Mouse (Mus musculus) gastrocnemius, postnatal 14 days (tissue): ENCODE results near the gene Timm23. TPM values are rescaled to one million over a fixed set of nuclear protein-coding genes. Genes with fewer than 3 reads are reported as not detected.
"Not testable (repeated sequence)": the region's sequence is repeated elsewhere in the genome, so short reads cannot be mapped to it uniquely, and the experiment has no call there.

Source experiments
- DNase-seq: peaks from one replicate; pipeline ENCODE4 v3.0.0; 2021; ENCODE audit warnings: mixed read lengths
- intact Hi-C: fragments of 180-260 bp; cut with DNase I; formaldehyde crosslinking; loops from one replicate; pipeline ENCODE4 v1.15.1; 2025; ENCODE audit warnings: low total_unique reads
- long read RNA-seq, 2 experiments: library from polyadenylated mRNA; stranded (forward); transcript quantifications; one replicate each; pipeline ENCODE4 v2.0.0; 2021
- total RNA-seq, 2 experiments: library from RNA; stranded (reverse); gene quantifications; 2 replicates each; pipeline ENCODE4 v1.2.3; 2021

Timm23 gene
- total RNA-seq = 100 to 1,000 TPM; 145 to 160 TPM
- long read RNA-seq, experiment 1, transcript Timm23-201 (7 exons, 1,173 nt) = major isoform, 291 of 301 reads
- long read RNA-seq, experiment 1, partial matches to known transcripts = 2 of 301 reads
- long read RNA-seq, experiment 1, other reads (novel, unspliced or antisense) = 7 of 301 reads
- long read RNA-seq, experiment 2, transcript Timm23-201 (7 exons, 1,173 nt) = major isoform, 264 of 282 reads
- long read RNA-seq, experiment 2, partial matches to known transcripts = 3 of 282 reads
- long read RNA-seq, experiment 2, other reads (novel, unspliced or antisense) = 14 of 282 reads

DNA sequence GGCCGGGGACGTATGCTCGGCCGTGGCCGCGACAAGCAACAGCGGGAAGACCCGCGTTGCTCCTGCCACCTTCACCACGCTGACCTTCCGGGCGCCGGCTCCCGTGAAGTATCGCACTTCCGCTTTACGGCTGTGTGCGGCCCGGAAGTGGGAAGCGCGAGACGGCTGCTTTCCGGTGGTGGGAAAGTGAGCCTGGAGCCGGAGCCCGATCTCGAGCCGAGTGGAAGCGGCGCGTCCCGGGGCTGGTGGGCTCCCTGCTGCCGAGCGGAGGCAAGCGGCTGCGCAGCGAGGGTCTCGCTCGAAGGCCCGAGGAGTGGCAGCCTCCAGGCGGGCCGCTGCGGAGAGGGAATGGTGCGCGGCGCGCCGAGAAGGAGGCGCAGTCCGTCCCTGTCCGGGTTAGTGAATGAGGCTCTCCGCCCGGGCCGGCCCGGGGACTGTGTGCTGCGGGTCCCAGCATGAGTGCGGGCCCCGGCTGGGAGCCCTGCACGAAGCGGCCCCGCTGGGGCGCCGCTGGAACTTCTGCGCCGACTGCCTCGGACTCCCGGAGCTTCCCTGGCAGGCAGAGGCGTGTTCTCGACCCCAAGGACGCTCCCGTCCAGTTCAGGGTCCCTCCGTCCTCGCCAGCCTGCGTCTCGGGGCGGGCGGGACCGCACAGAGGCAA lies at the start of gene Timm23, which contains the start of gene Parg:
Timm23 (minus strand) TSS at position 108 of the 661 bp plus-strand sequence.
Parg (plus strand) TSS at position 159 of the 661 bp plus-strand sequence.
- peak; percentile 91 for DNase-seq
- intact Hi-C loops = no loop called here

DNA sequence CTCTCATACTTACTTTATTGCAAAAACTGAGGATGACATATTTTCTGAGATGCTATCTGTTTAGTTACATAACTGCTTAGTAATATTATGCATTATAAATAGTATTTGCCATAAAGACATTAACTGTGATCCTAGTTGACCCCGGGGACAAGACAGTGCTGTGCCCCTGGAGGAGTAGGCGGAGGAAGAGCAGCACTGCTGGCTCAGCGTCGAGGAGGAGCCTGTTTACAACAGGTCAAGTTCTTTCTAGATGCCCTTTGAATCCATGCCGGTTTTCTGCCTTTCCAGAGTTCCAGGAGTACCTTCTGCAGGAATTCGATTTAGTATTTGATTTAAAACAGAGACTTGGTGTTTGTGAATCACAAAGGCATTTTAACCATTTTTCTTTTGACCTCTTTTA lies 47.9 kb upstream of the Timm23 start:
- no peak for DNase-seq
- intact Hi-C loops = no loop called here

DNA sequence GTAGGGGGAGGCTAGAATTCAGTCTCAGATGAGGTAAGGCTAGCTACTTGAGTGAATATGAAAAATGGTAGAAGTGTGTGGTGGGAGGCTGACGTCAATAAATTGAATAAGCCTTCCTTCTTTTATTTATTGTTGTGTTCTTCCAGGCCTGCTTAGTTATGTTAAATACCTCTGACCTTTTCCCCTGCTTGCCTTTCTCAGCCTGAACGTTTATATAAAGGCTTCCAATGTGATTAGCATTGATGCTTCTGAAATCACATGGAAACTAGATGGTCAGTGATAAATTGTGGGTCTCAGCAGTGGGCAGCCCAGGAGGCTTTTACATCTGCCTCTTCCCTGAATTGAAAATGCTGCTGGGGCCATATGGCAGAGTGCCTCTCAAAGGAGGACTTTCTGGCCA lies 44.3 kb upstream of the Timm23 start:
- intact Hi-C loops = no loop called here
- DNase-seq = no peak

DNA sequence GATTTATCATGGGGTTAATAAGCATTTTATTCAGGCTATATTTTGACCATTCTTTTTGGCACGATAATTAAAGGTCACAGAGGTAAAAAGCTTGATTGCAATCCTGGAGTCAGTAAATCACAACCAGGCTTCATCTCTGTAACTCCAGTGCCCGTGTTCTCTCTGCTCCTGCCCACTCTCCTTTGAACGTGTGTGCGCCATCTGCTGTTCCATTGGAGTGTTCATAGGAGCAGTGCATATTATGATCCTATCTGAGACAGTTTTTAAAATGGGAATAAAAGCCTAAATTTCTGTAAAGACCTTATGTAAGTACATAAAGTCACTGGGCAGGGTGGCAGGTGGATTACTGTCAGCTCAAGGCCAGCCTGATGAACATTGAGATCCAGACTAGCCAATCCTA lies 40.7 kb upstream of the Timm23 start:
- intact Hi-C loops = no loop called here
- DNase-seq = no peak

DNA sequence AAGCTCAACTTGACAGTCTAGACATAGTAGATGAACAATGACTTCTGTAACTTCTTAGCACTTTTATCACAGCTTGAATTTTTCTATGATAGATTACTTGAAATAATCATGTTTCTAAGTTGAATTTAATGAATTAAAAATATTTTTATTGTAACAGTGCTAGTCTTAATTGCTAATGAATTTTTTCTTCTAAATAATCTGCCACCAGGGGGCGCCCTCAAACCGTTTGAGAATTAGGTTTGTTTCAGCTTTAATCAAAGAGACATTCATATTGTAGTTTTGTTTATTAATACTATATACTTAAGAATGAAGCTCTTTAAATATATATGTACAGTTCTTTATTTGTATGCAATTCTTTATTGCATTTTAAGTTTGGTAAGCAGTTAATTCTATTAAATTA lies 27.3 kb upstream of the Timm23 start:
- DNase-seq = peak; percentile 30
- intact Hi-C loops = loop anchor here (5.0 kb wide), 1 partner anchor 248 kb away; no protein-coding TSS in a partner anchor

DNA sequence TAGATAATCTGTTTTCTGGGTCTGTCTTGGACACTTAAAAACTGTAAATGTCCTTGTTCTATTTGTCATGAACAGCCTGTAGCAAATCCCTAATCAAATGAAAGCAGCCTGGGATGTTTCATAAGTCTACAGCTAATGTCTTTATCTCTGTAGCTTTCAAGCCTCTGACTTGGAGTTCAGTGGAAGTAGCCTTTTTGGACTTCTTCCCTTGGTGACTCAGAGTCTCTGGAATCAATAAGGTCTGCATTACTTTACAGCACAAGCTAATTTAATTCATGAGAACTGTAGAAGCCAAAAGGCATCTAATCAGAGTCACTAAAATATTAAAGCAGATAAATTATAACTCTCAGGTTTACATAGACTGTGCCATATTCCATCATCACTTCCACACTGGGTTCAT lies 24.9 kb upstream of the Timm23 start:
- intact Hi-C loops = loop anchor here (5.0 kb wide), 1 partner anchor 251 kb away; no protein-coding TSS in a partner anchor
- no peak for DNase-seq

DNA sequence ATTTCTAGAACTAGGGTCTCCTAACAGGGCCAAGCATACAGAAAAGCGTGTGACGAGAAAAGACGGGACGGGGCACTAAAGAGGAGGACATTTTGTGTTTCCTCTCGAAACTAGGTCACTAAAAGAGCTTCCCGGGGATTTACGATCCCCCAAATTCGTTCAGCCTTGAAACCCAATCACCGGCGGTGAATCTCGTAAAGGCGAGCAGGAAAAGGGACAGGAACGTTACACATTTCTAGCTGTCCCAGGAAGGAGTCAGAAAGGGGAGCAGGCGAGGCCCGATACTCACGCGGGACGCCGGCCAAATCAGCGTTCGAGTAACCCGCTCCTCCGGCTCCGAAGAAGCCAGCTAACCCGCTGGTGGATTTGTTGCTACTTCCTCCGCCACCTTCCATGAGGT lies 344 bp downstream of the Timm23 start:
- intact Hi-C loops = no loop called here
- DNase-seq = no peak

DNA sequence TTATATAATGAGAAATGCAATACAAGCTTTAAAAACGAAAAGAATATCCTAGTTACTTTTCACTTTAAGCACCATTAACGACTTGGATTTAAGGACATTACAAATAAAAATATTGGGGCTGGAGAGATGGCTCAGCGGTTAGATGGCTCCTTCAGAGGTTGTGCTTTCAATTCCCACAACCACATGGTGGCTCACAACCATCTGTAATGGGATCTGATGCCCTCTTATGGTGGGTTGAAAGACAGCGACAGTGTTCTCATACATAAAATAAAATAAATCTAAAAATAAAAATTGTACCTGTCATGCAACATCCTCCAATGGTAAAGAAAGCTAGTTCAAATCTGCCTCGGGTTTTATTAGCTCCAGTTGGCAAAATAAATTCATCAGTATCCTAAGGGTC lies 8.1 kb downstream of the Timm23 start:
- DNase-seq, intact Hi-C loops: not testable (repeated sequence)

DNA sequence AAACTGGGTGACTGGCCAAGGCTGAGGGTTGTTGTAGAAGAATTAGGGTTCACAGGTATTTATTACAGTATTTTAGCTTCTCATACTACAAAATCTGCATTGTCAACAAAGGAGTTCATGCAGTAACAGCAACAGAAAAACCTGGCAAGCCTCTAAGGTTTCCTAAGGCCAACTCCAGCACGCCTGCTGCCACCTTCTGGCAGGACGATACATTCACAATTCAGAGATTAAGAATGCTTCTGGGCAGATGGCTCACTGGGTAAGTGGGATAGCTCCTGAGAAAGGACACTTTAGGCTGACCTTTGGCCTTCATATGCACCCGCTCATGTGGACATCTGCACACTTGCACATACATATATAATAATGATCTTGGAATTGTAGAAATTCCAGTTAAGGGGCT lies 9.3 kb downstream of the Timm23 start:
- intact Hi-C loops = no loop called here
- DNase-seq = peak; percentile 54

DNA sequence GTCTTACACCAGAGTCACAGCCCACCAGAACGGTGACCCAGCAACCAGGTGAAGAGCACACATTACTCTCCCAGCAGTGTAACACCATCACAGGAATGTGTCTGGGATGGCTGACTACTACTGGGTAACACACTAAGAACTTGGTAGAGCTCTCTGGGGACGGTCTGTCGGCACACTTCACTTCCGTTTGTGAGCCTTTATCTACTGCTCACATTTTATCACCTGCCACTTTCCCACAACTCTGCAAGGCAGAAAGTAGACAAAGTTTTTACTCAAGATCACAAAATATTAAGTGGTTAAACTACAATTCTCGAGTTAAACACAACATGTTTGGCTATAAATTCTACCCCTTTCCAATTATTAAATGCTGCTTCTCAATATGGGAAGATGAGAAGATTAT lies 9.8 kb downstream of the Timm23 start:
- intact Hi-C loops = no loop called here
- DNase-seq = no peak

DNA sequence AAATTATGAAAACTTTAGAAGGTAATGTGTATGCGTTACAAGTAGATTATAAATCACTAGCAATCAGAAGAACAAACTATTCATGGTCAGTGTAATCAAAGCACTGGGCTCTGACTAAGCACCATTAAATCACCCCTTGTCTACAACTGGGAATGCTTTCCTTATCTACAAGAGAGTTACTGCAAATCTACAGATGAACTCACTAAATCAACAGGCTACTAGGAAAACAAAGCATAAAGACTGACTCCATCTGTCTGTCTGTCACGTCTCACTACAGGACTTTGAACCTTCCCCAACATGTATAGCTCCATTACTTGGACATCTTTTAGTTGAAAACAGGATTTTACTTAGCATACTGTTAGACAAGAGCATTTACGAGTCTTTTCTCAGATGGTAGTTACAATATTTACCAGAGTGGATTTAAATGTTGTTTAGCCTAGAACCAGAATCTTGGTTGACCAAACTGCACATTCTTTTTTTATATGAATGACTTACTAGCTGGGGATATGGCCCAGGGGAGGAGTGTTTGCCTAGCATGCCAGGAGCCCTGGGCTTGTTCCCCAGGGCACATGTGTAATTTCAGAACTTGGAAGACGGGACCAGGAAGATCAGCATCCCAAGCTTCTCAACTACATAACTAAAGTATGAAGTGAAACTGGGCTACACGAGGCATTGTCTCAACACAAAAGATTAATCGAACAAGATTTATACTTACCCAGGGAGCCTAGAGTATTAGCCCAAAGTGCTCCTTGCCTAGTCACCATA lies 10.9 kb downstream of the Timm23 start:
- no peak for DNase-seq
- intact Hi-C loops = no loop called here

DNA sequence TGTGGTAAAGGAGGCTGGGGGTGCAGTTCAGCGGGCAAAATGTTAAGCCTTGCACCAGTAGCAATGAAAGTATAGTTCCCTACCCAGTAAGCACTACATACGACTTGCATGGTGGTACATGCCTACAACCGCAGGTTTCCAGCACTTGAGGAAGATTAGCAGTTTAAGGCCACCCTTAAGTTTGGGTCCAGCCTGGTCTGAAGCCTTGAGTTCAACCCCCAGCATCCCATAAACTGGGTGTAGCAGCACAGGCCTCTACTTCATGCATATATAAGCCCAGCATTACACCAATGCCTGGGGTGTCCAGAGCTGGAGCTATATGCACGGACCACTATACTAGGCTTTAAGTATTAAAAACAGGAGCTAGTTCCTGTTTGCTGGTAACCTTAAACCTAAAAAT lies 17.9 kb downstream of the Timm23 start:
- no peak for DNase-seq
- intact Hi-C loops = no loop called here

DNA sequence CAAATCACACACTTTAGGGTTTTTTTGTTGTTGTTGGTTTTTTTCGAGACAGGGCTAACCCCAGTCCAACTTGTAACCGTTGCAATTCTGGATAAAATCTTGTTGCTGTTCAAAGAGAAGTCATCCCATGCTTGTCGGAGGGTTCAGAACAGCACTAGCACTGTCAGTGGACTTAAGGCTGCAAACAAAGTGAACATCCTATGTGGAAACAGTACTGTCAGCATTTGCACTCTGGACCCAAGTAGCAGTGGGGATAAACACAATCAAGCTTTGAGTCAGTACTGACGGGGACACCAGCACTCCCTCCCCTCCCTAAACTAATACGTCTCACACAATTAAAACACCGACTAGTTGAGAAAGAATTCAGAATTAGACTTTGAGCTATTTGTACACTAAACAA lies 20.8 kb downstream of the Timm23 start:
- intact Hi-C loops = no loop called here
- DNase-seq = no peak

DNA sequence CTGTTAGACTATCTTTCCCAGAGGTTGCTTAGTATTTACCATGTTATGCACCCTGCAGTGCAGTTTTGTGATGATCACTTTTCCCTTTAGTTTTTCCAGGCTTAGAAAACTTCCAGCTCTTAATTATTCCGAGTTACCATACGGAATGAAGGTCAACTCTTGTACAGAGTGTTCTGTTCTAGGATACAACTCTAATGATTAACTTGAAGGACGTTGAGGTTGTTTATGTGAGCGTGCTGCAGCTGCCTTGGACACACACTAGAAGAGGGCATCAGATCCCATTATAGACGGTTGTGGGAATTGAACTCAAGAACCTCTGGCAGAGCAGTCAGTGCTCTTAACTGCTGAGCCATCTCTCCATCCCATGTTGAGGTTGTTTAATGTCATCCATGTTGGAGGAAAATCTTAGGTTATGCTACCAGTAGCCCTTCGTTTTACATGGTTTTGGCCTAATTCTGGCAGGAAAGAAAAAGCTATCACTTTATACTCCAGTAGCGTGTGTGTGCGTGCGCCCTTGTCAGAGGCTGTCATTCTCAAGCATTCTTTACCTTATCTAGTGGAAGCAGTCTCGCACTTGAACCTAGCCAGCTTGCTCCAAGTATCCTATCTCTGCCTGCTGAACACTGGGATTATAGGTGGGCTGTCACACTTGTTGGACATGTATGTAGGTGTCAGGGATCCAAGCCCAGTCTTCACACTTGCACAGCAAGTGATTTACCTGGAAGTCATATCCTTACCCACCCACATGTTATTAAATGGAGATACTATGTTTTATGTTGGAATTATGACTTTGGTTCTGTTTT lies 22.1 kb downstream of the Timm23 start:
- DNase-seq = no peak
- intact Hi-C loops = no loop called here

DNA sequence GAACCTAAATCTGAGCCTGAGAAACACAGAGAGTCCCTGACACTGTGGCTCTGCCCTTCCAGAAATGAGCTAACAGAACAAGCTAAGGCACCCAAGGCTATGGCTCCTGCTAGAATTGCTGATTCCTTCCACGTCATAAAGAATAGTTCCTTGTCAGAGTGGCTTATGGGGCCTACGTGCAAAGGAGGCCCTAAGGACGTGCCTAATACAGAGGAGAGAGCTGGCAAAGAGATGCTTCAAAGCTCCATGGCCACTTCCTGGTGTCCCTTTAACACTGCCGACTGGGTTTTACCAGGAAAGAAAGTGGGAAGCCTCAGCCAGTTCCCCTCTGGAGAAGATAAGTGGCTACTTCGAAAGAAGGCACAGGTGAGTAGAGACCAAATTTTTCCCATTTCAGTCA lies 25.1 kb downstream of the Timm23 start:
- not testable (repeated sequence) for DNase-seq

DNA sequence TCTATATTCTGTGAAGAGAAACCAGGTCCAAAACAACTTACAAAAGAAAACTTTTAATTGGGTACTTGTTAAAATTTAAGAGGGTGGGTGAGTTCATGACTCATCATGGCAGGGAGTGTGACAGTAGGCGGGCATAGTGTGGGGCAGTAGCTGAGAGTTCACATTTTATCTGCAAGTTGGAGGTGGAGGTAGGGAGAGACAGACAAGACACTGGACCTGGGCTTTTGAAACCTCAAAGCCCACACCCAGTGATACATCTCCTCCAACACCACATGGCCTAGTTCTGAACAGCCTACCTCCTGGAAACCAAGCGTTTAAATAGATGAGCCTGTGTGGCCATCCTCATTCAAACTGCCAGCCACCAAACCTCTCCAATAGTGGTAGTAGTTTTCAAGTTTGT lies 26.4 kb downstream of the Timm23 start:
- no peak for DNase-seq
- intact Hi-C loops = no loop called here

More for the DNA sequence above, 25.1 kb downstream of the Timm23 start:
- intact Hi-C loops = not testable (repeated sequence)

DNA sequence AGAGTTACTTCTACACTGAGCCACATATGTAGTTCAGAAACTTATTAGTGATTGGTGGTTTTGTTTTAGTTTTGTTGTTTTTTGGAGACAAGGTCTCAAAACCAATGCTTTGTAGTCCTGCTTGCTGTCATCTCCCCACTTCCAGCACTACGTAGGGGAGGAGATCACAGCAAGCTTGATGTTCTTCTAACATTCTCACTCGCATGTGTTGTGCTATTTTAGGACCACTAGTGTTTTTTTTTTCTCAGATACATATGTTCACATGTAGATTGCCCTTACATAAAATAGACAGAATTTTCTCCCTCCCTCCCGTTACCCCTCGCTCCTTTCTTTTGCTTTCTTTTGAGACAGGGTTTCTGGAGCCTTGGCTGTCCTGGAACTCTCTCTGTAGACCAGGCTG lies 31.6 kb downstream of the Timm23 start:
- DNase-seq = no peak
- intact Hi-C loops = no loop called here

DNA sequence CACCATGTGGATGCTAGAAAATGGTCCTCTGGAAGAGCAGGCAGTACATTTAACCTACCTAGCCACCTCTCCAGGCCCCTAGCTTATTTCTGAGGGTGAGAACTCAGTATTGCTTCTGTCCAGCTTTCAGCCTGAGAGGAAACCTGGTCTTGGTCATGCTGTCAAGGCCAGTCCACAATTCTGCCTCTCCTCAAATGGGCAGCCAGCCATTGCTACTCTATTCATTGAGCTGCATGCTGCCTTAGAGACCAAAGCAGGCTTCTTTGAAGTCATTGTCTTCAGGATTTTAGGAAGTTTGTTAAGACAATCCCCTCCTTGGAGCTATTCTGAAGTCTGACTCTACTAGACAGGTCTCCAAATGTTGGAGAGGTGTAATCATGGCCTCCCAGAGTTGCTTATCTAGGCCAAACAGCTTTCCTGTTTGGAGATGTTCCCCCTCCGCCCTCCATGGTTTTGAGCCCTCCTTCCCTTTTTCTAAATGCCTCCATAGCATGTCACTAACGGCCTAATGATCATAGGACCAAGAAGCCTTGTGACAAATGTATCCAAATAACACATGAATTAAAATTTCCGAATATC lies 33.0 kb downstream of the Timm23 start:
- intact Hi-C loops = no loop called here
- no peak for DNase-seq

DNA sequence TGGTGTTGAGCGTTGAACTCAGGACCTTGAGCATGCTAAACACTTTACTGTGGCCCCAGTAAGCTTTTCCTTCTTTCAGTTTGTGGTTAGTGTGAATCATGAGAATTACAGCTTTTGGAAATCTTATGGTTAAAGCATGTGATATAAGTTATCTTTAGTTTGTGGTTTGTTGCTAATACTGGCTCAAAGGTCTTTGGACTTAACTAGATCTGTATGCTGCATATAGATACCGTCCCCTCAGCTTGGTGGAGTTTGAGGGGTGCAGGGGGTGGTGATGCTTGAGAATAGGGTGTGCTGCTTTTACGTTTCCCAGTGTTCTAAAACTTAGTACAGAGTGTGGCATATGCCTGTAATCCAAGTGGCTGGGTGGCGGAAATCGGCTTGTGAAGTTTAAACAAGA lies 34.4 kb downstream of the Timm23 start:
- intact Hi-C loops = no loop called here
- DNase-seq = no peak
